Mouse (Mus musculus): ENCODE measurements around the gene Kcnip4.

GRCm38 (mm10) chr5:48518035-48518434, 1006.7 kb downstream of the Kcnip4 start:
- TF ChIP-seq GATA1 (IDR thresholded peaks at IDR 0.05; ENCODE audit: low read length) (no peak), TAL1 (IDR thresholded peaks at IDR 0.05; ENCODE audit: low read length) (no peak)
